Mouse (Mus musculus): ENCODE data around the gene Trpm3.
"Not testable (repeated sequence)": the region's sequence is repeated elsewhere in the genome, so short reads cannot be mapped to it uniquely, and the experiment has no call there.

The Trpm3 gene

GRCm38 (mm10) chr19:22758496-22758895, 619.6 kb downstream of the Trpm3 start:
- no peak for DNase-seq (ENCODE audit: low spot score)

GRCm38 (mm10) chr19:22768242-22768641, 629.4 kb downstream of the Trpm3 start:
- no peak for DNase-seq (ENCODE audit: low spot score)

- DNase-seq (ENCODE audit: low spot score): no peak
Measured at GRCm38 (mm10) chr19:22775191-22775695, 636.4 kb downstream of the Trpm3 start.

GRCm38 (mm10) chr19:22780192-22780843, 641.5 kb downstream of the Trpm3 start:
- no peak for DNase-seq (ENCODE audit: low spot score)

- DNase-seq (ENCODE audit: low spot score): no peak
Measured at GRCm38 (mm10) chr19:22781579-22781978, 642.7 kb downstream of the Trpm3 start.

- no peak for DNase-seq (ENCODE audit: low spot score)
Measured at GRCm38 (mm10) chr19:22783745-22784144, 644.9 kb downstream of the Trpm3 start.

- no peak for DNase-seq (ENCODE audit: low spot score)
Measured at GRCm38 (mm10) chr19:22789753-22790152, 650.9 kb downstream of the Trpm3 start.

- DNase-seq (ENCODE audit: low spot score): no peak
Measured at GRCm38 (mm10) chr19:22796996-22797395, 658.1 kb downstream of the Trpm3 start.

- no peak for DNase-seq (ENCODE audit: low spot score)
Measured at GRCm38 (mm10) chr19:22800471-22800870, 661.6 kb downstream of the Trpm3 start.

- no peak for DNase-seq (ENCODE audit: low spot score)
Measured at GRCm38 (mm10) chr19:22803396-22803795, 664.5 kb downstream of the Trpm3 start.

GRCm38 (mm10) chr19:22804311-22804710, 665.5 kb downstream of the Trpm3 start:
- DNase-seq (ENCODE audit: low spot score): no peak

- DNase-seq (ENCODE audit: low spot score): no peak
Measured at GRCm38 (mm10) chr19:22810247-22810646, 671.4 kb downstream of the Trpm3 start.

- no peak for DNase-seq (ENCODE audit: low spot score)
Measured at GRCm38 (mm10) chr19:22821741-22822140, 682.9 kb downstream of the Trpm3 start.

- no peak for DNase-seq (ENCODE audit: low spot score)
Measured at GRCm38 (mm10) chr19:22823491-22823981, 684.7 kb downstream of the Trpm3 start.

GRCm38 (mm10) chr19:22825812-22826211, 687.0 kb downstream of the Trpm3 start:
- DNase-seq (ENCODE audit: low spot score): no peak

- DNase-seq (ENCODE audit: low spot score): no peak
Measured at GRCm38 (mm10) chr19:22828198-22828742, 689.4 kb downstream of the Trpm3 start.

GRCm38 (mm10) chr19:22841081-22842040, 702.5 kb downstream of the Trpm3 start:
- DNase-seq (ENCODE audit: low spot score): no peak

GRCm38 (mm10) chr19:22842697-22843096, 703.9 kb downstream of the Trpm3 start:
- no peak for DNase-seq (ENCODE audit: low spot score)

- DNase-seq (ENCODE audit: low spot score): no peak
Measured at GRCm38 (mm10) chr19:22847696-22848095, 708.9 kb downstream of the Trpm3 start.

- DNase-seq (ENCODE audit: low spot score): no peak
Measured at GRCm38 (mm10) chr19:22848251-22848650, 709.4 kb downstream of the Trpm3 start.

GRCm38 (mm10) chr19:22848783-22849576, 710.1 kb downstream of the Trpm3 start:
- DNase-seq (ENCODE audit: low spot score): no peak

GRCm38 (mm10) chr19:22851423-22851822, 712.6 kb downstream of the Trpm3 start:
- not testable (repeated sequence) for DNase-seq (ENCODE audit: low spot score)

Data from MN1 (cell line).